Mouse (Mus musculus) hindbrain, embryonic 13.5 days (tissue): Measurements from ENCODE around the gene Mxd4. TPM values are rescaled to one million over a fixed set of nuclear protein-coding genes. Genes with fewer than 3 reads are reported as not detected.

Experiments
- ATAC-seq: fragments of 200-750 bp; cut with Nextera tagmentation; 2 replicates; pipeline ENCODE4 v1.8.0; 2017; ENCODE audit warnings: moderate TSS enrichment; ENCODE audit not compliant: low FRiP score
- H3K27ac ChIP-seq: fragments of 300-500 bp; sonication (generic); 2 replicates; pipeline ENCODE4 v1.5.1; 2015; ENCODE audit warnings: inconsistent platforms, mild to moderate bottlenecking, moderate library complexity
- H3K27me3 ChIP-seq: fragments of 300-500 bp; sonication (generic); 2 replicates; pipeline ENCODE4 v1.6.1; 2015; ENCODE audit warnings: mild to moderate bottlenecking, inconsistent platforms
- H3K36me3 ChIP-seq: fragments of 300-500 bp; sonication (generic); 2 replicates; pipeline ENCODE4 v1.6.1; 2015; ENCODE audit warnings: mild to moderate bottlenecking, inconsistent platforms
- H3K4me1 ChIP-seq: fragments of 300-500 bp; sonication (generic); replicated peaks from 2 replicates; pipeline ENCODE4 v1.6.1; 2015; ENCODE audit warnings: inconsistent platforms
- H3K4me2 ChIP-seq: fragments of 300-500 bp; sonication (generic); 2 replicates; pipeline ENCODE4 v1.6.1; 2015; ENCODE audit warnings: inconsistent platforms, mild to moderate bottlenecking, moderate library complexity
- H3K4me3 ChIP-seq: fragments of 300-500 bp; sonication (generic); 2 replicates; pipeline ENCODE4 v1.5.1; 2015; ENCODE audit warnings: mild to moderate bottlenecking, inconsistent platforms
- H3K9ac ChIP-seq: fragments of 300-500 bp; sonication (generic); 2 replicates; pipeline ENCODE4 v1.6.1; 2015; ENCODE audit warnings: mild to moderate bottlenecking, inconsistent platforms
- H3K9me3 ChIP-seq: fragments of 300-500 bp; sonication (generic); 2 replicates; pipeline ENCODE4 v1.6.1; 2016; ENCODE audit warnings: inconsistent platforms
- WGBS: fragments of 180-500 bp; shearing (Covaris S2); methylation state at CpG from one replicate; pipeline ENCODE4 v1.1.7; 2015; 5-methylcytosine and 5-hydroxymethylcytosine counted together
- polyA plus RNA-seq: library from polyadenylated mRNA; unstranded; fragments of >200 nt; fragmentation: Nextera tagmentation; extraction: Ambion mirVana; gene quantifications from 2 replicates; pipeline ENCODE4 v1.2.1, GENCODE M21; 2015

Mxd4 gene
- polyA plus RNA-seq, result 33.5 and 33.6 TPM in 2 replicates

DNA sequence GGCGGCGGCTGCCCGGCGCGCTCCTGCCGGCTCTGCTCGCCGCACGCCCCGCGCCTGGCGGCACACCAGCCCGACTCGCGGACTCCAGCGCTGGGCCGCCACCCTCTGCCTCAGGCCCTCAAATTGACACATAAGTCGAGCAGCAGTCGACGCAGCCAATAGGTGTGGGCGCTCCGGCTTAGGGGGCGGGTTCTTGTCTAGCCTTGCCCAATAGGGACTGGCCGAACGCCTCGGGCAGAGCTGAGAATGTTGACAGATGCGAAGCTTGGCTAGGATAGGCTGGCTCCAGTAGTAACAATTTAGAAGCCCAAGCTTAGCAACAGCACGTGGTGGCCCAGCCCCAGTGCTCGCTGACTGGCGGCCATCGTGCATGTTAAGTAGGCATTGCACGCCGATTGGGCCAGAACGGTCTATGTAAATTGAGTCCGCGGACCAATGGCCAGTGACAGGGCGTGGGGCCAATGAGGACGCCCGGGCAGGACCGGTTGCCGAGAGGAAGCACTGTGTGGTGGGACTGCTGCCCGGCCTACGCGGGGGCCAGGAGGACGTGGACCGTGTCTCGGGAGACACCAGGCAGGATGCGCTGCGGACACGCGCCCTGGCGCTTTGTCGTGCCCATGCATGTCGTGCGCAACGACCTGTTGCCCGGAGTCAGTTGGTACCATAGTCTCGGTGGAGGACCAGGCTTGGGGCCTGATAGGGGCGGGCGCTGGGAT is at the start of gene Mxd4:
Gene Mxd4, minus strand, starts transcription at position 120 of the 716 bp plus-strand sequence.
- Histone ChIP-seq H3K9me3 (no peaks in the 10 kb centered on the region), H3K9ac (peak within 1 kb of the TSS; percentile 91), H3K4me2 (peak within 1 kb of the TSS; percentile 90), H3K27ac (peak within 1 kb of the TSS; percentile 92), H3K4me1 (peaks cover 53% of the 10 kb centered on the region), H3K4me3 (peak within 1 kb of the TSS; percentile 96), H3K36me3 (peaks cover 13% of the 10 kb centered on the region), H3K27me3 (peaks cover 6% of the 10 kb centered on the region)
- WGBS, result under 1% methylated on average over 58 of the region's 60 CpGs
- peak; percentile 99 for ATAC-seq

GRCm38 (mm10) chr5:34235898-34236420 is 48.4 kb upstream of the Mxd4 start:
- Histone ChIP-seq H3K4me1 (no peaks in the 10 kb centered on the region), H3K4me2 (no peak overlapping the region), H3K27me3 (no peaks in the 10 kb centered on the region), H3K27ac (no peak overlapping the region), H3K9ac (no peak overlapping the region), H3K9me3 (no peaks in the 10 kb centered on the region), H3K4me3 (no peak overlapping the region), H3K36me3 (peaks cover 4% of the 10 kb centered on the region; the same call in 1 of the 2 replicates)
- 54% methylated on average over 10 of the region's 10 CpGs for WGBS
- no peak for ATAC-seq

DNA sequence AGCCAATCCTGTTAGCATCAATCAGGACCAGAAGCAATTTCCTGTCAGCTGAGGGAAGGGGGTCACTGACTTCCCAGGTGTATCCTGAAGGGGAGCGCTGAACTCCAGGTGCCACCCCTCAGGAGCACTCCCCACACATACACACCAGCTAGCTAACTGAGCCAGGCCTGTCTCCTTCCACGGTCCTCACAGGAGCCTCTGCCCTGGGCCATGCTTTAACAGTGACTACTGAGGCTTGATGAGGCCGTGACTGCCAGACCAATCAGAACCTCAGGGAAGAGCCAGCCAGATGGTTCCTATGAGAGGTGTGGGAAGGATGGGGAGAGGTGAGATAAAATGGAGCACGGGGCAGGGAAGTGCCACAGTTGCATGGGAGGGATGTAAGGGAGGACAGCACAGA is 47.5 kb upstream of the Mxd4 start:
- Histone ChIP-seq H3K36me3 (peaks cover 4% of the 10 kb centered on the region; the same call in 1 of the 2 replicates), H3K4me2 (no peak overlapping the region), H3K9me3 (no peaks in the 10 kb centered on the region), H3K4me3 (no peak overlapping the region), H3K27ac (no peak overlapping the region), H3K4me1 (no peaks in the 10 kb centered on the region), H3K27me3 (no peaks in the 10 kb centered on the region), H3K9ac (0 out of 2 replicates have a peak overlapping the region, but pooled peaks have one; percentile 24)
- WGBS, result 78% methylated on average over 4 of the region's 4 CpGs
- ATAC-seq, result no peak

DNA sequence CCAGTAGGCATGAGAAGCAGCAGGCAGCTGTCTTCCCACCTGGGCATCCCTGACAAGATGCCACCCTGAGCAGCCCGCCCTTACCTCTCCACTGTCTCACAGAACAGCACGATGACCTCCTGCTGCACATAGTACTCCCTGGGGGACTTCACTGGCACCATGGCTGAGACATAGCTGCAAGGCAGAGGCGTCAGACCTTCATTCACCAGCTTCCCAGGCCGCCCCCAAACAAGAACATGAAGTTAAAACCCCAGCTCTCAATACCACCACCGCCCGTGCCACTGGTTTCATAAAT is 45.6 kb upstream of the Mxd4 start:
- Histone ChIP-seq H3K9ac (no peak overlapping the region), H3K4me3 (no peak overlapping the region), H3K4me1 (no peaks in the 10 kb centered on the region), H3K9me3 (no peaks in the 10 kb centered on the region), H3K4me2 (no peak overlapping the region), H3K27me3 (no peaks in the 10 kb centered on the region), H3K27ac (no peak overlapping the region), H3K36me3 (peaks cover 4% of the 10 kb centered on the region; the same call in 1 of the 2 replicates)
- ATAC-seq, result no peak
- 85% methylated on average over 6 of the region's 6 CpGs for WGBS

GRCm38 (mm10) chr5:34232481-34233220 is 45.1 kb upstream of the Mxd4 start:
- Histone ChIP-seq H3K4me3 (no peak overlapping the region), H3K4me1 (no peaks in the 10 kb centered on the region), H3K27me3 (no peaks in the 10 kb centered on the region), H3K4me2 (no peak overlapping the region), H3K9ac (no peak overlapping the region), H3K9me3 (no peaks in the 10 kb centered on the region), H3K27ac (no peak overlapping the region), H3K36me3 (peaks cover 4% of the 10 kb centered on the region; the same call in 1 of the 2 replicates)
- ATAC-seq, result no peak
- WGBS, result 84% methylated on average over 8 of the region's 8 CpGs

DNA sequence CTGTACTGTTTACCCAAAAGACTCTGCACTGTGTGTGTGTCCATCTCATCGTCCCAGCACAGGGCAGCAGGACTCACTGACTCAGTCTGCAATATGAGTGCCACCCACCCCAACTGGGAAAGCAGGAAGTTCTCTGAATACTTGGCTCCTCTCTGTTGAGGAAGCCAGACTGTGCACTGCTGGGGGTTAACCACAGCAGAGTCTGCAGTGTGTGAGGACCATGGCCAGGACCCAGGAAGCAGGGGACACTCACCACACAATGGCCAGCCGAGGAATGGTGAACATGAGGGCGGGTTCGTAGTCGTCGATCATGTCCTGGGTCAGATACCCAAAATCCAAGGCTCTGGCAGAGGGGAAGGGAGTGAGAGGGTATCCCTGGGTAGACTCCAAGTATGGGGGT is 44.4 kb upstream of the Mxd4 start:
- WGBS, result 84% methylated on average over 6 of the region's 6 CpGs
- no peak for ATAC-seq
- no peak overlapping the region for H3K27ac ChIP-seq
- H3K4me3 ChIP-seq, result no peak overlapping the region
- peaks cover 4% of the 10 kb centered on the region; the same call in 1 of the 2 replicates for H3K36me3 ChIP-seq
- H3K27me3 ChIP-seq, result no peaks in the 10 kb centered on the region
- H3K4me2 ChIP-seq, result no peak overlapping the region
- no peak overlapping the region for H3K9ac ChIP-seq
- no peaks in the 10 kb centered on the region for H3K9me3 ChIP-seq
- H3K4me1 ChIP-seq, result no peaks in the 10 kb centered on the region

DNA sequence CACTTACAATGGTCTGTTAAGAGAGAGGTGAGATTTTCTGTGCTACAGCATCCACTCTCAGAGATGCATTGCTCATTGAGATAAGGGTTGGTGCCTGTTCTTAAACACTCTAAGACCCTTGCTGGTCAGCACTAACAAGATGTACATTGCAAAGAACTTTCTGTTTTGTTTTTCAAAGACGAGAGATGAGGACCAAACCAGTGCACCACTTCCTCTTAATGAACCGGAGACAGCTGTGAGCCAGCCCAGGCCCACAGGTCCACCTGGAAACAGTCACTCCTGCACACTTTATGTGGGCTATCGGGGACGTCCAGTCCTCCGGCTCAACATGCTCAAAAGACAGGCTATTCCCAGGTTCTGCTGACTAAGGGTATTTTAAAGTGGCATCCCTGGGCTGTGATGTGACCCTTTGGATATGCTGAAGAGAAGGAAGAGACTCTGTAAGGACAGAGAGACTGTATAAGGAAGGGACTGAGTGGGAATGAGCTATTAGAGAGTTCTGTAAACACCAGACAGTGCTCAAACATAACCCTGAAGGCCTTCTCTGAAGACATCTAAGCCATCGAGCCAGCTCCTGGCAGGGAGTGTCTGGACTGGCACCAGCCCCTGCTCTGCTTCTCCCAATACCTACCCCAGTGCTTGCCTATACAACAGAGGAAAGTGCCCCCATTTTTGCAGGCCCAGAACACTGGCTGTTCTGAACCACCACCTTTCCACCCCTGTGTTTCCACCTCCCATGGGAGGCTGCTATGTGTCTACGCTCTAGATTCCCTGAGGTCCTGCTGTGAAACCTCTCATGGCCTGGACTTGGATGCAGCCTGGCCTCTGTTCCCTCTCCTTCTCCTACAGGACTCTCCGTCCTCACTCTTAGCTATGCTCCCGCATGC is 43.3 kb upstream of the Mxd4 start:
- Histone ChIP-seq H3K4me2 (no peak overlapping the region), H3K27me3 (no peaks in the 10 kb centered on the region), H3K9ac (no peak overlapping the region), H3K36me3 (peaks cover 4% of the 10 kb centered on the region; the same call in 1 of the 2 replicates), H3K4me1 (no peaks in the 10 kb centered on the region), H3K9me3 (no peaks in the 10 kb centered on the region), H3K4me3 (no peak overlapping the region), H3K27ac (no peak overlapping the region)
- ATAC-seq, result no peak
- WGBS, result 90% methylated on average over 9 of the region's 9 CpGs

GRCm38 (mm10) chr5:34229503-34229902 is 42.0 kb upstream of the Mxd4 start:
- Histone ChIP-seq H3K36me3 (no peaks in the 10 kb centered on the region), H3K4me3 (no peak overlapping the region), H3K9me3 (no peaks in the 10 kb centered on the region), H3K4me1 (no peaks in the 10 kb centered on the region), H3K9ac (no peak overlapping the region), H3K4me2 (no peak overlapping the region), H3K27ac (no peak overlapping the region), H3K27me3 (no peaks in the 10 kb centered on the region)
- no peak for ATAC-seq
- WGBS, result 91% methylated on average over 5 of the region's 5 CpGs

GRCm38 (mm10) chr5:34225516-34225915 is 38.0 kb upstream of the Mxd4 start:
- no peak overlapping the region for H3K4me2 ChIP-seq
- no peaks in the 10 kb centered on the region for H3K9me3 ChIP-seq
- no peaks in the 10 kb centered on the region for H3K36me3 ChIP-seq
- H3K27ac ChIP-seq, result no peak overlapping the region
- no peak overlapping the region for H3K9ac ChIP-seq
- no peaks in the 10 kb centered on the region for H3K27me3 ChIP-seq
- ATAC-seq, result no peak
- H3K4me1 ChIP-seq, result no peaks in the 10 kb centered on the region
- no peak overlapping the region for H3K4me3 ChIP-seq
- 98% methylated on average over 2 of the region's 2 CpGs for WGBS

GRCm38 (mm10) chr5:34224515-34224914 is 37.0 kb upstream of the Mxd4 start:
- no peak overlapping the region for H3K27ac ChIP-seq
- ATAC-seq, result no peak
- no peak overlapping the region for H3K4me2 ChIP-seq
- WGBS, result 88% methylated on average over 5 of the region's 5 CpGs
- H3K27me3 ChIP-seq, result no peaks in the 10 kb centered on the region
- no peaks in the 10 kb centered on the region for H3K36me3 ChIP-seq
- no peak overlapping the region for H3K9ac ChIP-seq
- no peaks in the 10 kb centered on the region for H3K9me3 ChIP-seq
- H3K4me1 ChIP-seq, result no peaks in the 10 kb centered on the region
- H3K4me3 ChIP-seq, result no peak overlapping the region

- 86% methylated on average over 4 of the region's 4 CpGs for WGBS
- H3K27me3 ChIP-seq, result no peaks in the 10 kb centered on the region
- H3K4me2 ChIP-seq, result no peak overlapping the region
- no peak for ATAC-seq
- no peaks in the 10 kb centered on the region for H3K9me3 ChIP-seq
- no peak overlapping the region for H3K4me3 ChIP-seq
- H3K36me3 ChIP-seq, result no peaks in the 10 kb centered on the region
- no peak overlapping the region for H3K9ac ChIP-seq
- no peak overlapping the region for H3K27ac ChIP-seq
- no peaks in the 10 kb centered on the region for H3K4me1 ChIP-seq
Measured at GRCm38 (mm10) chr5:34220001-34220400, 32.5 kb upstream of the Mxd4 start.

DNA sequence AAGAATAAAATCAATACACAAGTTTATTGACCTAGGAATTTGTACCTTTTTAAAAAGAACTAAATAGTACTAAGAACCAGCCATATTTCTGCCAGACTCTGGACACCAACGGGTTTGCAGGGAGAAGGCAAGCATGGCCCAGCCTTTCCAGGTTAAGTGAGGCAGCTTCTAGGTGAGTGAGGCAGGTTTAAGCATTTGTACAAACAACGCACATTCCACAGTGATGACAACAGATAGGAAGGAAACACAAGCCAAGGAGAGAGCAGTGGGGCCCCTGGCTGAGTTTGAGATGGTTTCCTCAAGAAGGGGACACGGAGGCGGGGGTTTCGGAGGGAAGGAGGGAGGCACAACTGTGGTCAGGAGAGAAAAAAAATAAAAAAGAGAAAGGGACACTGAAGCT is 31.2 kb upstream of the Mxd4 start:
- Histone ChIP-seq H3K9me3 (no peaks in the 10 kb centered on the region), H3K9ac (no peak overlapping the region), H3K4me2 (no peak overlapping the region), H3K27me3 (no peaks in the 10 kb centered on the region), H3K36me3 (no peaks in the 10 kb centered on the region), H3K4me3 (no peak overlapping the region), H3K27ac (no peak overlapping the region), H3K4me1 (no peaks in the 10 kb centered on the region)
- ATAC-seq, result no peak
- 83% methylated on average over 5 of the region's 5 CpGs for WGBS
